Mouse (Mus musculus) NIH3T3 (cell line): ENCODE results near the gene Hspa1a.

ENCODE experiments used
- DNase-seq: peaks from one replicate; pipeline ENCODE4 v3.0.0-alpha.2; 2012; ENCODE audit warnings: low read depth

The Hspa1a gene

GRCm38 (mm10) chr17:34947606-34948005 is 24.4 kb downstream of the Hspa1a start:
- DNase-seq = peak; percentile 65

GRCm38 (mm10) chr17:34946486-34947140 is 25.3 kb downstream of the Hspa1a start:
- DNase-seq = no peak

- peak; percentile 72 for DNase-seq
These were observed 27.6 kb downstream of the Hspa1a start for GRCm38 (mm10) chr17:34944362-34944761.

GRCm38 (mm10) chr17:34943128-34943815 is 28.7 kb downstream of the Hspa1a start:
- DNase-seq = peak; percentile 70

DNA sequence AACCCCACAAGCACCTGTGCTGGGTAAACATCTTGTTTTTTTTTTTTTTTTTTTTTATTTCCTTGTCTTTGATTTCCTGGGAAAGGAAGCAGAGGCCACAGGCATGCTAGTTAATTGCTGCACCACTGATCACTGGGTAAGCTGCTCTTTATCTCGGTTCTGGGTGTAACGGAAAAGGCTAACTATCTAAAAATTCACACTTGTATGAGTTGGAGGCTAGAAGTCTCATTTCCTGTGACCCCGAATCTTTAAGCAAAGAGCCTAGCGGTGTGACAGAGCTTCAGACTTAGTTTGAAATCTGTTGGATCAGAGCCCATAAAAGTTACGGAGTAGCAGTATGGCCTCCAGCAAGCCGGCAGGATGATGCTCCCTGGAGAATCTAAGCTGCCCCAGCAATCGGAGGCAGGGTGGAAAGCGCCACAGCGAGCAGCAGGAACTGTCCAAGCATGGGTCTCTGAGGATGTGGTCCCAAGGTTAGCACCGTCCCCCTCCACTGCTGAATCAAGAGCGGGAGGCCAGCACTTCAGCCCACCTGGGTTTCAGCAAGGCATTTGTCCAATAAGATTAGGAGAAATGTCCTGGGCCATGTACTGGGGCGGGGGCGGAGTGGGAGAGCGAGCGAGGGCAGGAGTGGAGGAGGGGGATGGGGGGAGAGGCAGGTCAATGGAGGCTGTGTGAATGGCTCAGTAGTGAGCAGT is 30.5 kb downstream of the Hspa1a start:
- no peak for DNase-seq

GRCm38 (mm10) chr17:34937960-34938505 is 33.9 kb downstream of the Hspa1a start:
- peak; percentile 53 for DNase-seq

DNA sequence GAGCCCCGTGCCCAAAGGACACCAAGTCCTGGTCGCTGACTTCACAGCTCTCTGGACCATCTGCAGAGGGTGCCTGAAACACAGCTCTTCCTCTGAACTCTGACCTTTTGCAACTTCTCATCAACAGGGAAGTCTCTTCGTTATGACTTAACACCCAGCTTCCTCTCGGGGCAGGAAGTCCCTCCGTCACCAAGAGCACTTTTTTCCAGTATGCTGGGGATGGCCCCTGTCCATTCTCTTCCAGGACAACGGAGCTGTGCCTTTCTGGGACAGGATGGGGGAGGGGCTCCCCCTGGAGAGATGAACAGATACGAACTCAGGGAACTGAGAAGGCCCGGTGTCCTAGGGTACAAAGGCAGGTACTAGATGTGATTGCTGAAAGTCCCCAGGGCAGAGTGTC is 37.1 kb downstream of the Hspa1a start:
- no peak for DNase-seq

DNA sequence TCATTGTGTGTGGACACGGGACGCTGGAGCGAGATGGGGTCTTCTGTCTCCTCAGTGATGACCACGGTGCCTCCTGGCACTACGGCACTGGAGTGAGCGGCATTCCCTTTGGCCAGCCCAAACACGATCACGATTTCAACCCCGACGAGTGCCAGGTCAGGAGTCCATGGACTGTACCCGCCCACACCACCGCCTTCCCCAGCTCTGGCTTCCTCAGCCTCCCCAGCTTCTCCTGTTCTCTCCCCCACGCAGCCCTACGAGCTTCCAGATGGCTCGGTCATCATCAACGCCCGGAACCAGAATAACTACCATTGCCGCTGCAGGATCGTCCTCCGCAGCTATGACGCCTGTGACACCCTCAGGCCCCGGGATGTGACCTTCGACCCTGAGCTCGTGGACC is 37.9 kb downstream of the Hspa1a start:
- DNase-seq = no peak

- DNase-seq = no peak
These were observed 39.7 kb downstream of the Hspa1a start for GRCm38 (mm10) chr17:34932287-34932686.

- no peak for DNase-seq
These were observed 40.2 kb downstream of the Hspa1a start for GRCm38 (mm10) chr17:34931735-34932098.

DNA sequence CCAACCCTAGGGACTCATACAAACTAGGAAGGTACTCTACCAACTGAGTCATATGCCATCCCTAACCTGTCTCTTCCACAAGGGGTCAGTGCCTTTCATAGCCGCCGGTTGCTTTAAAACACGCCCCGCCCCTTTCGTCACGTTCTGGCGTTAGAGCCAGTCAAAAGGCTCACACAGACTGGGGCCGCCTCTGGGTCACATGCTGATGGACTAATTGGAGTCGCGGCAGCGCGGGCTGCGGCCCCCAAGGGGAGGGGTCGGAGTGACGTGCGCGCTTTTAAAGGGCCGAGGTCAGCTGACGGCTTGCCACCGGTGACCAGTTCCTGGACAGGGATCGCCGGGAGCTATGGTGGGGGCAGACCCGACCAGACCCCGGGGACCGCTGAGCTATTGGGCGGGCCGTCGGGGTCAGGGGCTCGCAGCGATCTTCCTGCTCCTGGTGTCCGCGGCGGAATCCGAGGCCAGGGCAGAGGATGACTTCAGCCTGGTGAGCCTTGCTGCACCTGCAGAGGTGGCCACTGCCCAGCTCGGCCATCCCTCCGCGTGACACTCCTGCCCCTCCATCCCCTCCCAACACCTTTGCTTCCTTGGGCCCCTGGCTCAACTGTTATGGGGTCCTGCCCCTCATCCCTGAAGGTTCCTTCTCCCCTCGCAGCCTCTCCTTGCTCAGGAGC is 40.8 kb downstream of the Hspa1a start, which contains the start of gene Neu1:
Gene Neu1 (plus strand): TSS at position 193 of the 674 bp plus-strand sequence.
- peak; percentile 99 for DNase-seq

DNA sequence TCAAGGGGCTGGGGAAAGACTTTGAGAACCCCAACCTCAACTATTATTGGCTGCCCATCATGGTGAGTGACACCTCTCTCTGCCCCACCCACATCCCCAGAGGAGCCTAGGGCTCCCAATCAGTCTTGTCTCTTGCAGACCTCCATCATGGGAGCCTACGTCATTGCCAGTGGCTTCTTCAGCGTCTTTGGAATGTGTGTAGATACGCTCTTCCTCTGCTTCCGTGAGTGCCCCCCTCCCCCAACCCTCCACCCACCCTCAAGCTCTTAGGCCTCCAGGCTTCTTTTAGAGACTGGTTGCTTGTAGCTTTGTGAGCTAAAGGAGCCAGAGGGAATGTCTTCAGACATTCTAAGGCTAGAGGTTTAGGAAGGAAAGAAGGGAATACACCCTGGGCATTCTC is 43.1 kb downstream of the Hspa1a start:
- no peak for DNase-seq

- DNase-seq = no peak
These were observed 44.5 kb downstream of the Hspa1a start for GRCm38 (mm10) chr17:34927306-34928019.

GRCm38 (mm10) chr17:34924258-34924657 is 47.7 kb downstream of the Hspa1a start:
- no peak for DNase-seq

DNA sequence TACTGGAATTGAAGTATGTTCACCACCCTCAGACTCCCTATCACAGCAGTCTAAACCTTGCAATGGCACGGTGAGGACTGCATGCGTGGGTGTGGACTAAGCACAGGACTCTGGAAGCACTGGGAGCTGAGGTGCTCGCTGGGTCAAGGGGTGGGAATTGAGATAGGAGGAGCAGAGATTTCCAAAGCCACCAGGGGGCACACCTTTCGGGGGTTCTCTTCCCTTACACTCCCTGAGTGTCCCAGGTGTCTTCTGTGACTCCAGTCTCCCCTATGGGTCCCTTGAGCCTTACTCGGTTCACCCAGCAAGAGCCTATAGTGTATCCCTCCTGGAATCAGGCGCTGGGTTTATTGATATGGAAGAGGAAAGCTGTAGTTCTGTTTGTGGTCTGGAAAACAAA is 49.0 kb downstream of the Hspa1a start:
- peak; percentile 45 for DNase-seq
